Mouse (Mus musculus): ENCODE data around the gene Morn1.

DNA sequence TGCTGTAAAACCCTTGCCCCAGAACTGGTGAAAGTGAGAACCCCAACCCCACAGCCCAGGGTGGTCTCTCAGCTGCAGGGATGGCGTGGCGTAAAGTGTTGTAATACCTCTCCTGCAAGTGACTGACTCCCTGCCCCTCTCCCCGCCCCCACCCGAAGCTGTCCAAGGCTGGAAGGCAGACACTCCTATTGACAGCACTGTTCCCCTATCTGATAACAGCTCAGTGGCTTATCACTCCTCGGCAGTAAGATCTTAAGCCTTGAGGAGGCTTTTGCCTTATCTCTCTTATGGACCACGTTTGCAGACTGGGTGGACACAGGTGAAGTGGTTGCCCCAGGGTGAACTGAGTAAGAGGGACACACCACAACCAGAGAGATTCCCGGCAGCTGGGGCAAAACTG is 38.9 kb downstream of the Morn1 start:
- TF ChIP-seq POLR2A (IDR thresholded peaks at IDR 0.05; ENCODE audit: borderline replicate concordance, control insufficient read depth, low read depth, low read length) (no peak), CTCF (IDR thresholded peaks at IDR 0.05; ENCODE audit: control insufficient read depth, insufficient read depth, low read length) (no peak)

All from bone marrow, adult 2 months (tissue).